Mouse (Mus musculus): Measurements from ENCODE around the gene Pqbp1.

Gene Pqbp1

GRCm38 (mm10) chrX:7878495-7878894 lies 20.6 kb downstream of the Pqbp1 start:
- DNase-seq (ENCODE audit: low spot score): no peak

DNA sequence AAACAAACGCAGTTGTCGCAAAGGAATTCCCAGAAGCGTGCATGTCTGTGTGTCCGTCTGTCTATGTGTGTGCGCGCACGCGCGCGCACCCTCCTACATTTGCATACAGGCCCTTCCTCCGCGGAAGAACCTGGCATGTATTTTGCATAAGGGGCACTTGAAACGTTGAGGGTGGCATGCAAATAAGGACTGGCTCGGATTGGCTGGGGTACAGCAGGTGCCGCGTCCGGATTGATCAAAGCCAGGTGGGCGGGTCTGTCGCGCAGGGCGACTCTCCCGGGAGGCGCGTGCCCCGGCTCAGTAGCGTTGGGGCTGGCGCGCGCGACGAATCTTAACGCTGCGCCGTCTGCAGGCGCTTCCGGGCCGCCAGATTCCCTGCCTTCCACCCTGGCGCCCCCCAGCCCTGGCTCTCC lies 21.1 kb downstream of the Pqbp1 start, which contains the start of gene Pim2:
Gene Pim2, plus strand, starts transcription at position 256 of the 413 bp plus-strand sequence.
- peak; percentile 49 for DNase-seq (ENCODE audit: low spot score)

- no peak for DNase-seq (ENCODE audit: low spot score)
These were observed 29.2 kb downstream of the Pqbp1 start for GRCm38 (mm10) chrX:7869826-7870225.

GRCm38 (mm10) chrX:7868506-7868905 lies 30.6 kb downstream of the Pqbp1 start:
- DNase-seq (ENCODE audit: low spot score): no peak

DNA sequence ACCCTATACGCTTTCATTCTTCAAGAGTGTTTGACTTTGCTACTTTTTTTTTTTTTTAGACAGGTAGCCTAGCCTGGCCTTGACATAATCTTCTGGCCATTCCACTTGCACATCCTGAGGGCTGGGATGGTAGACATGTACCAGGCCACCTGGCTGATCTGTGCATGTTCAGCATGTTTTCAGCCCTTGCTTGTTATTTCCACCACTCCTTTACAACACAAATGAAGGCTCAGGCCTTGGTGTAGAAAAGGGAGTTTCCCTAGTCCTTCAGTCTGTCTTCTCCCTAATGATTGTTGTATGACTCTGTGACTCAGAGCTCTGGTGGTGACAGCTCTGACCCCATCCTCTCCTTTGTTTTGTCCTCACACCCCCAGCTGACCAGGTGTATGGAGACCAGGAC lies 31.9 kb downstream of the Pqbp1 start:
- no peak for DNase-seq (ENCODE audit: low spot score)

- DNase-seq (ENCODE audit: low spot score): no peak
These were observed 33.3 kb downstream of the Pqbp1 start for GRCm38 (mm10) chrX:7865786-7866185.

GRCm38 (mm10) chrX:7865343-7865742 lies 33.7 kb downstream of the Pqbp1 start:
- DNase-seq (ENCODE audit: low spot score): no peak

GRCm38 (mm10) chrX:7864551-7864950 lies 34.5 kb downstream of the Pqbp1 start:
- DNase-seq (ENCODE audit: low spot score): no peak

GRCm38 (mm10) chrX:7863181-7863580 lies 35.9 kb downstream of the Pqbp1 start:
- no peak for DNase-seq (ENCODE audit: low spot score)

DNA sequence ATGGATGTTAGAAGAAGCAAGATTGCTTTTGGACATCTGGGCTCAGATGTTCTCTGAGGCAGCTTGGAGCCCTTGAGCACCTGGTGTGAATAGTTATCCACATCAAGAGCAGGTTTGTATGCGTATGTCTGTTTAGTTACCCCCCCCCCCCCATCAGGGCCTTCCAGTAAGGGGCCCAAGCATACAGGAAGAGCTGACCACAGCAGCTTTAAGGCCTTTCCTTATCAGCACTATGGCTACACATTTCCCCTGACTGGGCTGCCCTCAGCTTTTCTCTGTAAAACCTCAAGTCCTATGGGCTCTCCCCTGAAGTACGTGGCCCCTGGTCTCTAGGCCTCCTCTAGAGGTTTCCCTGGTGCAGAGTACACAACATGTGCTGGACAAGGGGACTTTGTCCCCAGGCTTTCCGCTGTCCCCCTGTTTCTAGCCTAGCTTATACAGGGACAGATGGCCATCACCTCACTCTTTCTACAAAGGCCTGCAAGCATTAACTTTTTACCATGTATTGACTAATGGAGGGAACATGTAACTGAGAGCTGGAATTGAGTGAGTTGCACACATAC lies 39.8 kb downstream of the Pqbp1 start:
- DNase-seq (ENCODE audit: low spot score): no peak

- peak; percentile 8 for DNase-seq (ENCODE audit: low spot score)
These were observed 44.5 kb downstream of the Pqbp1 start for GRCm38 (mm10) chrX:7854578-7854977.

DNA sequence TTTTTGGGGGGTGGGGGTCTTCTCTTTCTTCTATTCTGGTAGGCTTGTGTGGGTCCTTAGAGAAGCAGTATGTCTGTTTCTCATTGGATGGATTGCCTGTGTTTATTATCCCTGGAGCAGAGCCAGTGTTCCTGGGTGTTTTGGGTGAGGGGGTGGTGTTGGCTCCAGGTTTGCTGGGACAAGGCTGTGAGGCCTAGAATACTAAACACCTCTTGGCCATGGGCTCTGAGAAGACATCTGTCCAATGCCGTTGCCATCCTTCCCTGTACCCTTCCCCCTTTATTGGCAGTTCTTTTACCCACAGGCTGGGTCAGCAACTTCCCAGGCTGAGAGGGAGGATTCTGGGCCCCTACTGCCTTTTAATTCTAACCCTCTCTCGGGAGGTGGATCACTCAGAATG lies 51.2 kb downstream of the Pqbp1 start:
- no peak for DNase-seq (ENCODE audit: low spot score)

Measured in urinary bladder, postnatal 25 days (tissue).